Mouse (Mus musculus): ENCODE results near the gene Rex1bd. TPM values are rescaled to one million over a fixed set of nuclear protein-coding genes. Genes with fewer than 3 reads are reported as not detected.

The Rex1bd gene
- polyA plus RNA-seq, 1 experiment from 2014 or later: 199 TPM

- H3K36me3 ChIP-seq (ENCODE audit: control insufficient read depth, insufficient read depth, low read length): peaks cover 10% of the 10 kb centered on the region
- H3K4me1 ChIP-seq (ENCODE audit: control insufficient read depth, insufficient read depth, low read length): peaks cover 7% of the 10 kb centered on the region
- no peak overlapping the region for H3K4me3 ChIP-seq (ENCODE audit: low read depth, low read length)
- no peak overlapping the region for H3K4me2 ChIP-seq (ENCODE audit: low read length)
- DNase-seq (ENCODE audit: low spot score) (no peak), ATAC-seq (no peak)
- H3K9ac ChIP-seq (ENCODE audit: low read length): peak overlapping the region; percentile 2; the same call in 1 of the 2 replicates
- H3K9me3 ChIP-seq (replicated peaks; ENCODE audit: control insufficient read depth, low read length): no peaks in the 10 kb centered on the region
- peaks cover 67% of the 10 kb centered on the region for H3K27me3 ChIP-seq (replicated peaks; ENCODE audit: control insufficient read depth, insufficient read depth, low read length)
- 9% methylated on average over 23 of the region's 23 CpGs for WGBS
- no peak overlapping the region for H3K27ac ChIP-seq (ENCODE audit: low read depth, low read length)
Observed at GRCm38 (mm10) chr8:70501820-70502529, 4.6 kb downstream of the Rex1bd start.

- Histone ChIP-seq H3K27me3 (replicated peaks; ENCODE audit: control insufficient read depth, insufficient read depth, low read length) (peaks cover 80% of the 10 kb centered on the region), H3K4me1 (ENCODE audit: control insufficient read depth, insufficient read depth, low read length) (peaks cover 3% of the 10 kb centered on the region), H3K36me3 (ENCODE audit: control insufficient read depth, insufficient read depth, low read length) (peaks cover 8% of the 10 kb centered on the region), H3K9me3 (replicated peaks; ENCODE audit: control insufficient read depth, low read length) (no peaks in the 10 kb centered on the region), H3K4me2 (ENCODE audit: low read length) (peak overlapping the region; percentile 14; the same call in 1 of the 2 replicates), H3K27ac (ENCODE audit: low read depth, low read length) (no peak overlapping the region), H3K4me3 (ENCODE audit: low read depth, low read length) (no peak overlapping the region), H3K9ac (ENCODE audit: low read length) (no peak overlapping the region)
- no peak for DNase-seq (ENCODE audit: low spot score)
- ATAC-seq: no peak
- 7% methylated on average over 39 of the region's 39 CpGs for WGBS
Observed at GRCm38 (mm10) chr8:70500386-70501301, 5.9 kb downstream of the Rex1bd start.

GRCm38 (mm10) chr8:70495771-70496062, 10.8 kb downstream of the Rex1bd start:
- no peaks in the 10 kb centered on the region for H3K9me3 ChIP-seq (replicated peaks; ENCODE audit: control insufficient read depth, low read length)
- H3K4me1 ChIP-seq (ENCODE audit: control insufficient read depth, insufficient read depth, low read length): 0 out of 2 replicates have a peak, but pooled peaks cover 3% of the 10 kb centered on the region
- DNase-seq (ENCODE audit: low spot score): no peak
- H3K4me3 ChIP-seq (ENCODE audit: low read depth, low read length): no peak overlapping the region
- H3K36me3 ChIP-seq (ENCODE audit: control insufficient read depth, insufficient read depth, low read length): no peaks in the 10 kb centered on the region
- H3K27me3 ChIP-seq (replicated peaks; ENCODE audit: control insufficient read depth, insufficient read depth, low read length): peaks cover 99% of the 10 kb centered on the region
- H3K9ac ChIP-seq (ENCODE audit: low read length): no peak overlapping the region
- H3K4me2 ChIP-seq (ENCODE audit: low read length): no peak overlapping the region
- H3K27ac ChIP-seq (ENCODE audit: low read depth, low read length): no peak overlapping the region
- no peak for ATAC-seq
- WGBS: 3% methylated on average over 11 of the region's 12 CpGs

- no peak for DNase-seq (ENCODE audit: low spot score)
- Histone ChIP-seq H3K27me3 (replicated peaks; ENCODE audit: control insufficient read depth, insufficient read depth, low read length) (peaks cover 99% of the 10 kb centered on the region), H3K9ac (ENCODE audit: low read length) (no peak overlapping the region), H3K4me2 (ENCODE audit: low read length) (no peak overlapping the region), H3K4me3 (ENCODE audit: low read depth, low read length) (no peak overlapping the region), H3K9me3 (replicated peaks; ENCODE audit: control insufficient read depth, low read length) (no peaks in the 10 kb centered on the region), H3K4me1 (ENCODE audit: control insufficient read depth, insufficient read depth, low read length) (0 out of 2 replicates have a peak, but pooled peaks cover 3% of the 10 kb centered on the region), H3K27ac (ENCODE audit: low read depth, low read length) (peak overlapping the region; percentile 2; the same call in 1 of the 2 replicates), H3K36me3 (ENCODE audit: control insufficient read depth, insufficient read depth, low read length) (no peaks in the 10 kb centered on the region)
- no peak for ATAC-seq
- 3% methylated on average over 21 of the region's 21 CpGs for WGBS
Observed at GRCm38 (mm10) chr8:70495001-70495770, 11.4 kb downstream of the Rex1bd start.

- DNase-seq (ENCODE audit: low spot score) (no peak), ATAC-seq (no peak)
- H3K27ac ChIP-seq (ENCODE audit: low read depth, low read length): no peak overlapping the region
- H3K27me3 ChIP-seq (replicated peaks; ENCODE audit: control insufficient read depth, insufficient read depth, low read length): peaks cover 99% of the 10 kb centered on the region
- H3K4me2 ChIP-seq (ENCODE audit: low read length): no peak overlapping the region
- no peak overlapping the region for H3K4me3 ChIP-seq (ENCODE audit: low read depth, low read length)
- peaks cover 3% of the 10 kb centered on the region; the same call in 1 of the 2 replicates for H3K4me1 ChIP-seq (ENCODE audit: control insufficient read depth, insufficient read depth, low read length)
- no peak overlapping the region for H3K9ac ChIP-seq (ENCODE audit: low read length)
- 2% methylated on average over 28 of the region's 28 CpGs for WGBS
- no peaks in the 10 kb centered on the region for H3K9me3 ChIP-seq (replicated peaks; ENCODE audit: control insufficient read depth, low read length)
- H3K36me3 ChIP-seq (ENCODE audit: control insufficient read depth, insufficient read depth, low read length): no peaks in the 10 kb centered on the region
Observed at GRCm38 (mm10) chr8:70494416-70494945, 12.1 kb downstream of the Rex1bd start.

GRCm38 (mm10) chr8:70493692-70494415, 12.7 kb downstream of the Rex1bd start:
- Histone ChIP-seq H3K9ac (ENCODE audit: low read length) (no peak overlapping the region), H3K9me3 (replicated peaks; ENCODE audit: control insufficient read depth, low read length) (no peaks in the 10 kb centered on the region), H3K36me3 (ENCODE audit: control insufficient read depth, insufficient read depth, low read length) (no peaks in the 10 kb centered on the region), H3K4me1 (ENCODE audit: control insufficient read depth, insufficient read depth, low read length) (peaks cover 6% of the 10 kb centered on the region; the same call in 1 of the 2 replicates), H3K27me3 (replicated peaks; ENCODE audit: control insufficient read depth, insufficient read depth, low read length) (peaks cover 99% of the 10 kb centered on the region), H3K4me3 (ENCODE audit: low read depth, low read length) (peak overlapping the region; percentile 30), H3K4me2 (ENCODE audit: low read length) (peak overlapping the region; percentile 57), H3K27ac (ENCODE audit: low read depth, low read length) (no peak overlapping the region)
- ATAC-seq (no peak), DNase-seq (ENCODE audit: low spot score) (no peak)
- WGBS: 1% methylated on average over 45 of the region's 47 CpGs

GRCm38 (mm10) chr8:70492664-70493640, 13.6 kb downstream of the Rex1bd start, which contains the start of gene Crlf1:
TSS of gene Crlf1 (plus strand) at chr8:70493158.
- peak within 1 kb of the TSS; percentile 57 for H3K4me2 ChIP-seq (ENCODE audit: low read length)
- peaks cover 100% of the 10 kb centered on the region for H3K27me3 ChIP-seq (replicated peaks; ENCODE audit: control insufficient read depth, insufficient read depth, low read length)
- H3K4me3 ChIP-seq (ENCODE audit: low read depth, low read length): peak within 1 kb of the TSS; percentile 30
- H3K9ac ChIP-seq (ENCODE audit: low read length): 0 out of 2 replicates have a peak within 1 kb of the TSS, but pooled peaks have one; percentile 25
- peaks cover 9% of the 10 kb centered on the region for H3K4me1 ChIP-seq (ENCODE audit: control insufficient read depth, insufficient read depth, low read length)
- no peak within 1 kb of the TSS for H3K27ac ChIP-seq (ENCODE audit: low read depth, low read length)
- 2% methylated on average over 58 of the region's 93 CpGs for WGBS
- H3K36me3 ChIP-seq (ENCODE audit: control insufficient read depth, insufficient read depth, low read length): no peaks in the 10 kb centered on the region
- ATAC-seq: no peak
- DNase-seq (ENCODE audit: low spot score): no peak
- no peaks in the 10 kb centered on the region for H3K9me3 ChIP-seq (replicated peaks; ENCODE audit: control insufficient read depth, low read length)

Measured in forebrain, embryonic 14.5 days (tissue).